Mouse (Mus musculus) embryonic fibroblast, embryonic 13.5 days (primary cell): Measurements from ENCODE around the gene Tsen34. TPM values are rescaled to one million over a fixed set of nuclear protein-coding genes. Genes with fewer than 3 reads are reported as not detected.
"Not testable (repeated sequence)": the region's sequence is repeated elsewhere in the genome, so short reads cannot be mapped to it uniquely, and the experiment has no call there.

Experiments
- H3K27ac ChIP-seq: 2 replicates; pipeline ENCODE4 v1.5.1; 2012; ENCODE audit warnings: low read length, control low read depth, inconsistent platforms; ENCODE audit not compliant: insufficient read depth
- H3K4me1 ChIP-seq: 2 replicates; pipeline ENCODE4 v1.6.1; 2011; ENCODE audit warnings: low read length; ENCODE audit not compliant: control insufficient read depth, insufficient read depth
- H3K4me3 ChIP-seq: 2 replicates; pipeline ENCODE4 v1.5.1; 2011; ENCODE audit warnings: mild to moderate bottlenecking, control low read depth, low read length; ENCODE audit not compliant: insufficient read depth
- CTCF ChIP-seq: IDR thresholded peaks from 2 replicates; pipeline ENCODE4 v1.5.1; 2011; ENCODE audit warnings: mild to moderate bottlenecking, control low read depth, low read length, moderate library complexity, borderline replicate concordance; ENCODE audit not compliant: insufficient read depth
- POLR2A ChIP-seq: IDR thresholded peaks from 2 replicates; pipeline ENCODE4 v1.6.1; 2011; ENCODE audit warnings: low read depth, mild to moderate bottlenecking, control low read depth, low read length, moderate library complexity
- polyA plus RNA-seq: library from polyadenylated mRNA; stranded (reverse); fragments of >200 nt; gene quantifications from 2 replicates; pipeline ENCODE4 v1.2.4, GENCODE M21; 2011; ENCODE audit warnings: low read depth; ENCODE audit not compliant: missing spikeins, insufficient read length

Gene Tsen34
- polyA plus RNA-seq, 1 experiment: 85.6 TPM

GRCm38 (mm10) chr7:3703879-3704441 is 11.3 kb downstream of the Tsen34 start, which contains the start of gene Rps9:
Rps9 (plus strand) TSS chr7:3703993.
- peak within 1 kb of the TSS; percentile 89 for H3K27ac ChIP-seq
- peaks cover 5% of the 10 kb centered on the region for H3K4me1 ChIP-seq
- H3K4me3 ChIP-seq: peak within 1 kb of the TSS; percentile 83
- TF ChIP-seq POLR2A: peak; percentile 100
- TF ChIP-seq CTCF: no peak

GRCm38 (mm10) chr7:3704475-3704874 is 11.8 kb downstream of the Tsen34 start:
- H3K4me3 ChIP-seq: peak overlapping the region; percentile 83
- peaks cover 5% of the 10 kb centered on the region for H3K4me1 ChIP-seq
- TF ChIP-seq POLR2A (no peak; the same call in none of the 2 replicates), CTCF (no peak)
- peak overlapping the region; percentile 89 for H3K27ac ChIP-seq

- peak overlapping the region; percentile 20; the same call in 1 of the 2 replicates for H3K27ac ChIP-seq
- not testable (repeated sequence) for H3K4me1 ChIP-seq
Measured at GRCm38 (mm10) chr7:3705461-3705860, 12.8 kb downstream of the Tsen34 start.

GRCm38 (mm10) chr7:3705911-3706310 is 13.2 kb downstream of the Tsen34 start:
- peak overlapping the region; percentile 25; the same call in 1 of the 2 replicates for H3K27ac ChIP-seq

More at GRCm38 (mm10) chr7:3705461-3705860, 12.8 kb downstream of the Tsen34 start:
- peak overlapping the region; percentile 83 for H3K4me3 ChIP-seq

GRCm38 (mm10) chr7:3706343-3706934 is 13.8 kb downstream of the Tsen34 start:
- peak overlapping the region; percentile 44 for H3K27ac ChIP-seq
- no peak for TF ChIP-seq POLR2A
- TF ChIP-seq CTCF: no peak
- H3K4me1 ChIP-seq: peaks cover 5% of the 10 kb centered on the region
- peak overlapping the region; percentile 83 for H3K4me3 ChIP-seq

More at GRCm38 (mm10) chr7:3705911-3706310, 13.2 kb downstream of the Tsen34 start:
- TF ChIP-seq CTCF (no peak), POLR2A (no peak)
- H3K4me3 ChIP-seq: peak overlapping the region; percentile 83
- peaks cover 5% of the 10 kb centered on the region for H3K4me1 ChIP-seq

GRCm38 (mm10) chr7:3707027-3707426 is 14.4 kb downstream of the Tsen34 start:
- Histone ChIP-seq H3K4me1 (peaks cover 5% of the 10 kb centered on the region), H3K4me3 (peak overlapping the region; percentile 83), H3K27ac (peak overlapping the region; percentile 44; the same call in 1 of the 2 replicates)
- TF ChIP-seq CTCF: no peak
- TF ChIP-seq POLR2A: no peak; the same call in 1 of the 2 replicates

GRCm38 (mm10) chr7:3707568-3708413 is 15.1 kb downstream of the Tsen34 start:
- TF ChIP-seq POLR2A (peak; percentile 64; the same call in 1 of the 2 replicates), CTCF (no peak)
- H3K4me3 ChIP-seq: no peak overlapping the region

GRCm38 (mm10) chr7:3708447-3708980 is 15.9 kb downstream of the Tsen34 start:
- H3K4me1 ChIP-seq, H3K27ac ChIP-seq, H3K4me3 ChIP-seq: not testable (repeated sequence)

More at GRCm38 (mm10) chr7:3707568-3708413, 15.1 kb downstream of the Tsen34 start:
- H3K27ac ChIP-seq: 0 out of 2 replicates have a peak overlapping the region, but pooled peaks have one; percentile 8
- H3K4me1 ChIP-seq: peaks cover 5% of the 10 kb centered on the region

- H3K4me1 ChIP-seq: peaks cover 5% of the 10 kb centered on the region
- H3K27ac ChIP-seq: no peak overlapping the region
- TF ChIP-seq POLR2A (peak; percentile 54), CTCF (no peak)
- no peak overlapping the region for H3K4me3 ChIP-seq
Measured at GRCm38 (mm10) chr7:3709000-3709399, 16.3 kb downstream of the Tsen34 start.
